Mouse (Mus musculus) cerebellum, adult 2 months (tissue): ENCODE data around the gene Sh3glb1.

Experiments used
- CTCF ChIP-seq: fragments of 200-500 bp; IDR thresholded peaks from 2 replicates; pipeline ENCODE4 v1.5.1; 2011; ENCODE audit warnings: low read depth, mild to moderate bottlenecking, control low read depth, low read length, moderate library complexity, borderline replicate concordance; ENCODE audit not compliant: insufficient read depth
- POLR2A ChIP-seq: fragments of 200-500 bp; IDR thresholded peaks from 2 replicates; pipeline ENCODE4 v1.6.1; 2011; ENCODE audit warnings: low read length, control low read depth, borderline replicate concordance; ENCODE audit not compliant: insufficient read depth

DNA sequence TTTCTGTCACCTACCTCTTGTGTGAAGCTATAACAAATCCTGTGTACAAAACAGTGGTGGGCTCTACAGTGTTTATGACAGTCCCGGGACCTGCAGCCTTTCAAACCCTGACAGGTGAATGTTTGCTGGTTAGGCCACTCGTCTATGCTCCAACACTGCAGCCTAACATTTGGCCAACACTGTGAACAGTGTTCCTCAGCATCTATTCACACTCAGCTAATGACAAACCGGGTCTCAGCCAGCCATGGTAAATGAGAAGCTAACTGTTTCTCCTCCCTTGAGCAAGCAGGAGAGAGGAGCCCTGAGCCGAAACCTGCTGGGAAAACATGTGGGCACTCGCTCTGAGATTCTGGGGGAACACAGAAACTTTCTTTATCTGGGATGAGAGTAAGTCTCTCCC, 84.9 kb downstream of the Sh3glb1 start:
- TF ChIP-seq POLR2A = no peak
- TF ChIP-seq CTCF = no peak
